Mouse (Mus musculus) CH12.LX (cell line): Measurements from ENCODE around the gene Socs1. TPM values are rescaled to one million over a fixed set of nuclear protein-coding genes. Genes with fewer than 3 reads are reported as not detected.

Experiments used
- DNase-seq: peaks from one replicate; pipeline ENCODE4 v3.0.0-alpha.2; 2013; ENCODE audit errors: extremely low read depth
- H3K27ac ChIP-seq: 2 replicates; pipeline ENCODE4 v1.5.1; 2012; ENCODE audit warnings: low read depth, mild to moderate bottlenecking, control low read depth, moderate library complexity; ENCODE audit not compliant: insufficient read depth
- H3K27me3 ChIP-seq: replicated peaks from 2 replicates; pipeline ENCODE3; 2012; ENCODE audit warnings: inconsistent platforms
- H3K36me3 ChIP-seq, 2 experiments: replicated peaks in 1 of 2; 2 replicates each; pipeline versions ENCODE3 to v1.6.1; 2012; ENCODE audit warnings: inconsistent platforms in 1 of 2, low read length in 1 of 2, mild to moderate bottlenecking in 1 of 2, mixed read lengths in 1 of 2, moderate library complexity in 1 of 2; ENCODE audit not compliant: control insufficient read depth in 1 of 2, insufficient read depth in 1 of 2
- H3K4me1 ChIP-seq, 2 experiments: 2 replicates each; pipeline ENCODE4 v1.6.1; 2012; ENCODE audit warnings: inconsistent platforms in 1 of 2, moderate library complexity in 1 of 2; ENCODE audit not compliant: insufficient read depth in 2 of 2, control insufficient read depth in 1 of 2
- H3K4me2 ChIP-seq: 2 replicates; pipeline ENCODE4 v1.6.1; 2012; ENCODE audit warnings: low read depth, mild to moderate bottlenecking, control low read depth; ENCODE audit not compliant: poor library complexity, insufficient read depth, severe bottlenecking
- H3K4me3 ChIP-seq, 3 experiments: fragments of 150-350 bp in 1 of 3; sonication (generic) in 1 of 3; replicated peaks in 1 of 3; 2 replicates each; pipeline versions ENCODE3 to v1.5.1; 2011 to 2012; ENCODE audit warnings: low read depth in 2 of 3, low read length in 2 of 3, mild to moderate bottlenecking in 2 of 3, moderate library complexity in 2 of 3, control low read depth in 1 of 3, improper control_type of control experiment in 1 of 3, inconsistent platforms in 1 of 3, mixed read lengths in 1 of 3; ENCODE audit not compliant: poor library complexity in 1 of 3
- H3K79me2 ChIP-seq: replicated peaks from 2 replicates; pipeline ENCODE4 v1.6.1; 2012; ENCODE audit warnings: mild to moderate bottlenecking, moderate library complexity; ENCODE audit not compliant: control insufficient read depth, poor library complexity, insufficient read depth, severe bottlenecking; ENCODE audit errors: extremely low read depth
- H3K9ac ChIP-seq: 2 replicates; pipeline ENCODE4 v1.6.1; 2012; ENCODE audit warnings: low read depth, mild to moderate bottlenecking, control low read depth, moderate library complexity; ENCODE audit not compliant: insufficient read depth
- H3K9me3 ChIP-seq: replicated peaks from 2 replicates; pipeline ENCODE3; 2012; ENCODE audit warnings: low read length, inconsistent platforms, mixed read lengths
- BHLHE40 ChIP-seq: IDR thresholded peaks from 2 replicates; pipeline ENCODE4 v1.6.1; 2011; ENCODE audit warnings: mild to moderate bottlenecking, low read depth, low read length, improper control_type of control experiment
- CHD2 ChIP-seq: IDR thresholded peaks from 2 replicates; pipeline ENCODE4 v1.6.1; 2011; ENCODE audit warnings: low read length, improper control_type of control experiment
- CTCF ChIP-seq, 2 experiments: IDR thresholded peaks in 1 of 2; conservative IDR thresholded peaks in 1 of 2; 2 replicates each; pipeline ENCODE4 v1.5.1; 2011 to 2012; ENCODE audit warnings: low read depth in 2 of 2, low read length in 2 of 2, improper control_type of control experiment in 1 of 2, inconsistent platforms in 1 of 2, mild to moderate bottlenecking in 1 of 2, moderate library complexity in 1 of 2
- E2F4 ChIP-seq: IDR thresholded peaks from 2 replicates; pipeline ENCODE4 v1.6.1; 2011; ENCODE audit warnings: low read depth, low read length, improper control_type of control experiment; ENCODE audit not compliant: insufficient replicate concordance
- ELF1 ChIP-seq: IDR thresholded peaks from 2 replicates; pipeline ENCODE4 v1.6.1; 2014; ENCODE audit warnings: low read depth, mild to moderate bottlenecking, inconsistent platforms, low read length, improper control_type of control experiment
- EP300 ChIP-seq: IDR thresholded peaks from 2 replicates; pipeline ENCODE4 v1.6.1; 2011; ENCODE audit warnings: low read length, improper control_type of control experiment
- ETS1 ChIP-seq: conservative IDR thresholded peaks from 2 replicates; pipeline ENCODE4 v1.6.1; 2012; ENCODE audit warnings: low read depth, mild to moderate bottlenecking, inconsistent platforms, low read length, improper control_type of control experiment, moderate library complexity
- GABPA ChIP-seq: IDR thresholded peaks from 2 replicates; pipeline ENCODE4 v1.6.1; 2012; ENCODE audit warnings: low read depth, low read length, improper control_type of control experiment, inconsistent platforms; ENCODE audit not compliant: insufficient replicate concordance
- HCFC1 ChIP-seq: IDR thresholded peaks from 2 replicates; pipeline ENCODE4 v1.6.1; 2012; ENCODE audit warnings: low read depth, mild to moderate bottlenecking, inconsistent platforms, low read length, improper control_type of control experiment
- IRF4 ChIP-seq: IDR thresholded peaks from 2 replicates; pipeline ENCODE4 v1.6.1; 2014; ENCODE audit warnings: low read depth, mild to moderate bottlenecking, inconsistent platforms, low read length, improper control_type of control experiment
- KAT2A ChIP-seq: IDR thresholded peaks from 2 replicates; pipeline ENCODE4 v1.6.1; 2012; ENCODE audit warnings: low read length, improper control_type of control experiment, inconsistent platforms; ENCODE audit not compliant: insufficient replicate concordance
- MAFK ChIP-seq: IDR thresholded peaks from 2 replicates; pipeline ENCODE4 v1.6.1; 2011; ENCODE audit warnings: low read length, improper control_type of control experiment; ENCODE audit not compliant: insufficient replicate concordance
- MAZ ChIP-seq: IDR thresholded peaks from 2 replicates; pipeline ENCODE4 v1.6.1; 2012; ENCODE audit warnings: low read depth, mild to moderate bottlenecking, inconsistent platforms, low read length, improper control_type of control experiment, moderate library complexity
- MEF2A ChIP-seq: IDR thresholded peaks from 2 replicates; pipeline ENCODE4 v1.6.1; 2014; ENCODE audit warnings: low read depth, mild to moderate bottlenecking, inconsistent platforms, low read length, improper control_type of control experiment, borderline replicate concordance
- MYC ChIP-seq: IDR thresholded peaks from 2 replicates; pipeline ENCODE4 v1.6.1; 2011; ENCODE audit warnings: low read depth, mild to moderate bottlenecking, improper control_type of control experiment, low read length
- POLR2AphosphoS2 ChIP-seq: IDR thresholded peaks from 2 replicates; pipeline ENCODE4 v1.6.1; 2011; ENCODE audit warnings: low read depth, low read length, improper control_type of control experiment
- RAD21 ChIP-seq: IDR thresholded peaks from 2 replicates; pipeline ENCODE4 v1.6.1; 2011; ENCODE audit warnings: low read depth, mild to moderate bottlenecking, low read length, improper control_type of control experiment, moderate library complexity
- RCOR1 ChIP-seq: conservative IDR thresholded peaks from 2 replicates; pipeline ENCODE4 v1.6.1; 2012; ENCODE audit warnings: low read depth, mild to moderate bottlenecking, inconsistent platforms, low read length, improper control_type of control experiment
- SIN3A ChIP-seq: IDR thresholded peaks from 2 replicates; pipeline ENCODE4 v1.6.1; 2012; ENCODE audit warnings: low read length, improper control_type of control experiment, inconsistent platforms
- TCF12 ChIP-seq: IDR thresholded peaks from 2 replicates; pipeline ENCODE4 v1.6.1; 2014; ENCODE audit warnings: low read depth, mild to moderate bottlenecking, inconsistent platforms, low read length, improper control_type of control experiment
- UBTF ChIP-seq: IDR thresholded peaks from 2 replicates; pipeline ENCODE4 v1.6.1; 2012; ENCODE audit warnings: low read depth, mild to moderate bottlenecking, inconsistent platforms, low read length, improper control_type of control experiment, moderate library complexity
- USF1 ChIP-seq: IDR thresholded peaks from 2 replicates; pipeline ENCODE4 v1.6.1; 2014; ENCODE audit warnings: low read depth, mild to moderate bottlenecking, inconsistent platforms, low read length, improper control_type of control experiment
- dilution Hi-C: fragments of 300-500 bp; cut with MboI; formaldehyde crosslinking; loops from 2 replicates; pipeline ENCODE4 v1.14.3; 2020; ENCODE audit warnings: low sequenced_read_pairs; ENCODE audit not compliant: extremely low pct_unique_long_range_greater_than_20kb, extremely low pct_ligation_motif_present
- in situ Hi-C: fragments of 300-500 bp; cut with MboI; formaldehyde crosslinking; loops from 3 replicates; pipeline ENCODE4 v1.14.3; 2019; ENCODE audit warnings: low sequenced_read_pairs, low pct_ligation_motif_present, low pct_unique_long_range_greater_than_20kb, mixed read lengths
- polyA plus RNA-seq: library from polyadenylated mRNA; unstranded; fragments of >175 nt; gene quantifications from 2 replicates; pipeline ENCODE4 v1.2.1, GENCODE M21; 2012; ENCODE audit warnings: low read depth; ENCODE audit not compliant: insufficient read length
- total RNA-seq, 2 experiments: library from RNA; depleted of rRNA; stranded (reverse); fragments of 300-350 nt in 1 of 2; fragments of >200 nt in 1 of 2; gene quantifications; 2 replicates each; pipeline ENCODE4 v1.2.3; 2012 to 2014

Gene Socs1
- total and polyA plus RNA-seq, 3 experiments = 18.8 to 29.1 (median 27.6) TPM

- Histone ChIP-seq H3K9ac (no peak overlapping the region), H3K4me3 (no peak overlapping the region), H3K4me1 (peaks cover 53 to 74% of the 10 kb centered on the region in 2 experiments), H3K9me3 (no peaks in the 10 kb centered on the region), H3K27me3 (peaks cover 3% of the 10 kb centered on the region), H3K36me3 (no peaks in the 10 kb centered on the region), H3K4me2 (no peak overlapping the region), H3K27ac (no peak overlapping the region), H3K79me2 (no peaks in the 10 kb centered on the region)
- dilution Hi-C loops = no loop called here
- TF ChIP-seq MYC (0 out of 2 replicates have a peak, but pooled peaks have one; percentile 52), E2F4 (no peak), BHLHE40 (peak; percentile 83), ETS1 (peak; percentile 63), GABPA (no peak), CHD2 (0 out of 2 replicates have a peak, but pooled peaks have one; percentile 47), EP300 (peak; percentile 81), POLR2AphosphoS2 (no peak), IRF4 (peak; percentile 69)
- peak; percentile 55 for DNase-seq
- in situ Hi-C loops = no loop called here
These were observed 14.6 kb downstream of the Socs1 start for GRCm38 (mm10) chr16:10770531-10771325.

GRCm38 (mm10) chr16:10769661-10770060, 15.7 kb downstream of the Socs1 start:
- Histone ChIP-seq H3K36me3 (no peaks in the 10 kb centered on the region), H3K79me2 (no peaks in the 10 kb centered on the region), H3K9me3 (no peaks in the 10 kb centered on the region), H3K4me1 (peaks cover 48 to 68% of the 10 kb centered on the region in 2 experiments), H3K9ac (no peak overlapping the region), H3K4me3 (no peak overlapping the region), H3K4me2 (peak overlapping the region; percentile 29; the same call in 1 of the 2 replicates), H3K27ac (no peak overlapping the region), H3K27me3 (peaks cover 3% of the 10 kb centered on the region)
- TF ChIP-seq SIN3A (peak; percentile 62), BHLHE40 (peak; percentile 54), KAT2A (0 out of 2 replicates have a peak, but pooled peaks have one; percentile 30), ELF1 (peak; percentile 68), MAFK (peak; percentile 51; the same call in 1 of the 2 replicates), RCOR1 (no peak), RAD21 (no peak), MAZ (peak; percentile 97), UBTF (0 out of 2 replicates have a peak, but pooled peaks have one; percentile 21), EP300 (peak; percentile 59; the same call in 1 of the 2 replicates), TCF12 (0 out of 2 replicates have a peak, but pooled peaks have one; percentile 73), CTCF (conservative IDR thresholded peaks at IDR 0.05 in 1 of 2, IDR thresholded peaks at IDR 0.05 in 1 of 2; ENCODE audit: low read depth in 2 of 2, low read length in 2 of 2) (no peak), MEF2A (peak; percentile 97), ETS1 (peak; percentile 71), CHD2 (peak; percentile 63; the same call in 1 of the 2 replicates), HCFC1 (no peak), E2F4 (no peak), USF1 (no peak), IRF4 (peak; percentile 74)
- dilution Hi-C loops (no loop called here), in situ Hi-C loops (no loop called here)
- DNase-seq = peak; percentile 74
